Mouse (Mus musculus): ENCODE data around the gene Cenpt.
A peak's percentile ranks its signal among the peaks of the same experiment; 100 is the strongest.

Gene Cenpt

DNA sequence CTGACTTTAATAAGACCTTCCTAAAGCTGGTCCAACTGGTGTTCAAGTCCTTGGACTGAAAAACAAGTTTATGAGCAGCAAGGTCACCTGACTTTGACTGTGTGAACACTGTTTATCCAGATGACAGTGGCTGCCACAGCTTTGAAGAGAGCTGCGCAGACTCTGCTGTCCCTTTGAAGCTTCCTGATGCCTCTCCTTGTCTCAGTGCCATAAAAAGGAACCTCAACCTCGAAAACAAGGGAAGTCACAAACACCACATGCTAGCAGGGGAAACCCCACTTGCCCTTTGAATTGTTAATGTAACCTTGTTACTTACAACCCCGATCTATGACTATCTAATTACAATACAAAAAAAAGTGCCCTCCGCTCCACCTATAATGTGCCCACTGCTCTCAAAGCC, 27.6 kb downstream of the Cenpt start:
- Histone ChIP-seq H3K27me3 (ENCODE audit: insufficient read depth, low read length) (no peaks in the 10 kb centered on the region), H3K4me3 (replicated peaks; ENCODE audit: low read length) (peak overlapping the region; percentile 99), H3K36me3 (ENCODE audit: insufficient read depth, low read length) (peaks cover 46% of the 10 kb centered on the region), H3K4me1 (replicated peaks; ENCODE audit: low read depth, low read length) (peaks cover 29% of the 10 kb centered on the region), H3K9me3 (ENCODE audit: low read length) (no peaks in the 10 kb centered on the region)
- no peak for TF ChIP-seq POU5F1 (IDR thresholded peaks at IDR 0.05; ENCODE audit: borderline replicate concordance, low read length)
- no peak for TF ChIP-seq CTCF (conservative IDR thresholded peaks at IDR 0.05; ENCODE audit: low read length)
- no peak for TF ChIP-seq NANOG (IDR thresholded peaks at IDR 0.05; ENCODE audit: borderline replicate concordance, low read length)

DNA sequence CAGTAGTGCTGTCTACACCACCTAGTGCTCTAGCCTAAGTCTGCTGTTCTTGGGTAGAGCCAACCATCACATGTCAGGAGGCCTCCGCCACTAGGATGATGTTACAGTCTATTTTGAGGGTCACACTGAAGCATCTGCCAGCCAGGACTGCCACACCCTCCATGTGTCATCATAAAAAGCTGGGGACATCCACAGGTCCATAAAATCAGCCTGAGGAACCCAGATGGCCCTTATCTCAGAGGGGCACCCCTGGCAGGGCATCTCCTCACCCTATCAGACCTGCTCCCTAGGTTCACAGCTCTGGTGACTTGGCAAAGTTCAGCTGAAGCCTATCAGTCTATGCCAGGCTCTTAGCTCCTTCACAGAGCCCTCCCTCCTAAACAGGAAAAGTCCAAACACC, 32.2 kb downstream of the Cenpt start:
- Histone ChIP-seq H3K9me3 (ENCODE audit: low read length) (no peaks in the 10 kb centered on the region), H3K27me3 (ENCODE audit: insufficient read depth, low read length) (no peaks in the 10 kb centered on the region), H3K4me3 (replicated peaks; ENCODE audit: low read length) (no peak overlapping the region), H3K36me3 (ENCODE audit: insufficient read depth, low read length) (peaks cover 65% of the 10 kb centered on the region), H3K4me1 (replicated peaks; ENCODE audit: low read depth, low read length) (peaks cover 21% of the 10 kb centered on the region)
- no peak for TF ChIP-seq CTCF (conservative IDR thresholded peaks at IDR 0.05; ENCODE audit: low read length)
- no peak for TF ChIP-seq POU5F1 (IDR thresholded peaks at IDR 0.05; ENCODE audit: borderline replicate concordance, low read length)
- no peak for TF ChIP-seq NANOG (IDR thresholded peaks at IDR 0.05; ENCODE audit: borderline replicate concordance, low read length)

DNA sequence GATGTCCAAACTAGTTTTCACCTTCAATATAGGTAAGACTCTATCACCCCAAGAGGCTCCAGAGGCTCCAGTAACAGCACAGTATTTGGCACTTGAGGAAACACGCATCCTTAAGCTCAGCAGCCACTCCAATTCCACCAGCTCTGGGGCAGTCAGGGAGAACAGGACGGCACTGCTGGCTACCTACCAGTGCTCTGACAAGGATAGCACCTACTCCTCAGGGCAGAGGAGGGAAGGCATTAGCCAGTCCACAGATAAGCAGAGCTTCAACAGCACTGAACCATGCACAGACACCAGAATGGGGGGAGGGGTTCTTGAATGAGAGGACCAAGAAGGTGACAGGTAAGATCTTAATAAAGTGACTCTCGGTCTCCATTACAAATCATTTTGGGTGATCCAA, 33.4 kb downstream of the Cenpt start:
- no peak for TF ChIP-seq NANOG (IDR thresholded peaks at IDR 0.05; ENCODE audit: borderline replicate concordance, low read length)
- no peak for TF ChIP-seq CTCF (conservative IDR thresholded peaks at IDR 0.05; ENCODE audit: low read length)
- TF ChIP-seq POU5F1 (IDR thresholded peaks at IDR 0.05; ENCODE audit: borderline replicate concordance, low read length), result no peak
- H3K4me1 ChIP-seq (replicated peaks; ENCODE audit: low read depth, low read length), result peaks cover 9% of the 10 kb centered on the region
- peaks cover 59% of the 10 kb centered on the region for H3K36me3 ChIP-seq (ENCODE audit: insufficient read depth, low read length)
- H3K9me3 ChIP-seq (ENCODE audit: low read length), result no peaks in the 10 kb centered on the region
- no peaks in the 10 kb centered on the region for H3K27me3 ChIP-seq (ENCODE audit: insufficient read depth, low read length)
- H3K4me3 ChIP-seq (replicated peaks; ENCODE audit: low read length), result no peak overlapping the region

DNA sequence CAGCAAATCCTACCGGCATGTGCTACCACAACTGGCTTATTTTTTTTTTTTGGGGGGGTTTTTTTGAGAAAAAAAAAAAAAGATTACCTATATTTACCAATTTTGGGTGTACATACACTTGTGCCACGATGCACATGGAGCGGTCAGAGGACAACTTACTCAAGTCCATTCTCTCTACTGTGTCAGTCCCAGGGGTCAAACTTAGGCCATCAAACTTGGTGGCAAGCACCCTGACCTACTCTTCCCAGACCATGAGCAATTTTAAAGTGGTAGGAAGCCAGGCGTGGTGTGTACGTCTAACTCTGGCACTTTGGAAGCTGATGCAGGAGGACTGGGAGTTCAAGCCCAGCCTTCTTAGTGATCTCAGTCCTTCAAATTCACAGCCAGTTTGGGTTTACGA, 39.8 kb downstream of the Cenpt start:
- Histone ChIP-seq H3K4me3 (replicated peaks; ENCODE audit: low read length) (no peak overlapping the region), H3K4me1 (replicated peaks; ENCODE audit: low read depth, low read length) (peaks cover 5% of the 10 kb centered on the region; the same call in 1 of the 2 replicates), H3K36me3 (ENCODE audit: insufficient read depth, low read length) (peaks cover 39% of the 10 kb centered on the region), H3K27me3 (ENCODE audit: insufficient read depth, low read length) (no peaks in the 10 kb centered on the region), H3K9me3 (ENCODE audit: low read length) (no peaks in the 10 kb centered on the region)
- TF ChIP-seq POU5F1 (IDR thresholded peaks at IDR 0.05; ENCODE audit: borderline replicate concordance, low read length), result no peak
- no peak for TF ChIP-seq NANOG (IDR thresholded peaks at IDR 0.05; ENCODE audit: borderline replicate concordance, low read length)
- no peak for TF ChIP-seq CTCF (conservative IDR thresholded peaks at IDR 0.05; ENCODE audit: low read length)

DNA sequence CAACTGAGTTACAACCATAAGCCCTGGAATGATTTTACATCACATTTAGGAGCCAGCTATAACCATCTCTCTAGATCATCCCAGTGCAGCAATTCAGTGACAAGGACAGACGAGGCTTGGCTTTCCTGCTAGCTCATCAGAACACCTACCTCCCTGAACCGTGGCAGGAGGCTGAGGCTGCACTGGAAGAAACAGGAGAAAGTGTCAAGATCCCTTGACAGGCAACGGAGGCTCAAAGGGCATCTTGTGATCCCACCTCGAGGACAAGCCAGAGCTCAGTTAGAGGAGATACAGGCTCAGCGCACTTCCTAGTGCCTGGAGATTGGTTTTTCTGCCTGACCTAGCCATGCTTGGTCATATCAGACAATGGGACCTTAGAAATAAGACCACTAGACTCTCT, 40.6 kb downstream of the Cenpt start:
- TF ChIP-seq NANOG (IDR thresholded peaks at IDR 0.05; ENCODE audit: borderline replicate concordance, low read length), result no peak
- TF ChIP-seq CTCF (conservative IDR thresholded peaks at IDR 0.05; ENCODE audit: low read length), result no peak
- TF ChIP-seq POU5F1 (IDR thresholded peaks at IDR 0.05; ENCODE audit: borderline replicate concordance, low read length), result no peak

DNA sequence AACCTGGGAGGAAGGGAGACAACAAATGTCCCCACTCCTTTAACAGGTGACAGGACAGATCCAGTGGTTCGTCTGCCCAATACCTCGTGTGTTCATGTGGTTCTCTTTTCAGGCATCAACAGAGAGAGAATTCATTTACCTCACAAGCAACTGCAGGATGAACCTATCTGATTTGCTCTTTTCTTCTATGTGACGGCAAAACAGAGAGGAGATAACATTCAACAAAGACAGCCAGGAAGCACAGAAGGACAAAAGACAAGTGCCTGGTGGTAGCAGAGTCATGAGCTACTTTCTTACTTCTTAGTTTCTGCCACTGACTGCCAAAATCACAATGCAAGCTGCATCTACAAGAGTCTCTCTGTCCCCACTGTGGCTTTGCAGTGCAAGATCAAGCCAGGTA, 41.5 kb downstream of the Cenpt start:
- 0 out of 2 replicates have a peak, but pooled peaks cover 3% of the 10 kb centered on the region for H3K4me1 ChIP-seq (replicated peaks; ENCODE audit: low read depth, low read length)
- no peak overlapping the region for H3K4me3 ChIP-seq (replicated peaks; ENCODE audit: low read length)
- H3K27me3 ChIP-seq (ENCODE audit: insufficient read depth, low read length), result no peaks in the 10 kb centered on the region
- peaks cover 35% of the 10 kb centered on the region for H3K36me3 ChIP-seq (ENCODE audit: insufficient read depth, low read length)
- TF ChIP-seq NANOG (IDR thresholded peaks at IDR 0.05; ENCODE audit: borderline replicate concordance, low read length) (no peak), POU5F1 (IDR thresholded peaks at IDR 0.05; ENCODE audit: borderline replicate concordance, low read length) (no peak), CTCF (conservative IDR thresholded peaks at IDR 0.05; ENCODE audit: low read length) (no peak)
- H3K9me3 ChIP-seq (ENCODE audit: low read length), result no peaks in the 10 kb centered on the region

More for the DNA sequence above, 40.6 kb downstream of the Cenpt start:
- H3K9me3 ChIP-seq (ENCODE audit: low read length), result no peaks in the 10 kb centered on the region
- no peaks in the 10 kb centered on the region for H3K27me3 ChIP-seq (ENCODE audit: insufficient read depth, low read length)
- peaks cover 35% of the 10 kb centered on the region for H3K36me3 ChIP-seq (ENCODE audit: insufficient read depth, low read length)
- H3K4me1 ChIP-seq (replicated peaks; ENCODE audit: low read depth, low read length), result peaks cover 5% of the 10 kb centered on the region; the same call in 1 of the 2 replicates
- no peak overlapping the region for H3K4me3 ChIP-seq (replicated peaks; ENCODE audit: low read length)

DNA sequence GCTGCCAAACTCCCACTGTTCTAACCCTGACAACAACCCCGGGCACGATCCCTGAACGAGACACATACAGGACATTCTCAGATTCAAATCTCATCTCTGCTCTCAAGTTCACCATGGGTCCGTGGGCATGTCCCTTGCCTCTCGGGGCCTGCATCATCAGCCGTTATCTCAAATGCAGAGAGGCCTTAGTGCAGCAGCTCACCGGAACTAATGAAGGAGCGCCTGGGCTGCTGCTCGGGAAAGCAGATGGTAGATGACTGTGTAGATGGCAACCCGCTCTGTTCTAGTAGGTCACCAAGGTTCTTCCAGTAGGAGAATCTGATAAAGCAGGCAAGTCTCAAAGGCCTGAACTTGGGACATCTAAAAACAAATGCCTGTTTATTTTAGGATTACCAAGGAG, 42.0 kb downstream of the Cenpt start:
- no peak overlapping the region for H3K4me3 ChIP-seq (replicated peaks; ENCODE audit: low read length)
- no peaks in the 10 kb centered on the region for H3K9me3 ChIP-seq (ENCODE audit: low read length)
- H3K36me3 ChIP-seq (ENCODE audit: insufficient read depth, low read length), result peaks cover 35% of the 10 kb centered on the region
- TF ChIP-seq POU5F1 (IDR thresholded peaks at IDR 0.05; ENCODE audit: borderline replicate concordance, low read length), result no peak
- no peak for TF ChIP-seq CTCF (conservative IDR thresholded peaks at IDR 0.05; ENCODE audit: low read length)
- 0 out of 2 replicates have a peak, but pooled peaks cover 3% of the 10 kb centered on the region for H3K4me1 ChIP-seq (replicated peaks; ENCODE audit: low read depth, low read length)
- H3K27me3 ChIP-seq (ENCODE audit: insufficient read depth, low read length), result no peaks in the 10 kb centered on the region

DNA sequence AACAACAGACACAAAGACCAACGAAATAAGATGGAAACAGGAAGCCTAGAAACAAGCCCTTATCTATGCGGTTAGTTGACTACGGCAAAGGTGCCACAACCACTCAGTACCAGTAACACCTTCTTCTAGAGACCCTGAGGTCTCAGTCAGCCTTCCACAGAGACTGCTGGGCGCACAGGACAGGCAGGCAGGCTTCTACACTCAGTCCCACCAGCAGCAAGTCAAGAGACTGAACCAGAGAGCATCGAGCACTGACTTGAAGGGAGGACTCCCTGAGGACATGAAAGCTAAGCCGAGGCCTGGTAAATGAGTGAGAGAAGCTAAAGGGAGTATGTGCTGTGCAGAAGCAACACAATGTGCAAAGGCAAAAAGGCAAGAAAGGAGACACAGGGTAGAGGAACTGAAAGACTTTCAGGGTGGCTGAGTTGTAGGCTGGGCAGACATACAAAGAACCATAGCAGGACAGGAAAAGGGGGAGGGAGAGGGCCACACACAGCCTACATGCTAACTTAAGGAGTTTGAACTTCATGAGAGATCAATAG, 42.8 kb downstream of the Cenpt start:
- Histone ChIP-seq H3K9me3 (ENCODE audit: low read length) (no peaks in the 10 kb centered on the region), H3K4me1 (replicated peaks; ENCODE audit: low read depth, low read length) (0 out of 2 replicates have a peak, but pooled peaks cover 3% of the 10 kb centered on the region), H3K36me3 (ENCODE audit: insufficient read depth, low read length) (peaks cover 37% of the 10 kb centered on the region), H3K4me3 (replicated peaks; ENCODE audit: low read length) (no peak overlapping the region), H3K27me3 (ENCODE audit: insufficient read depth, low read length) (no peaks in the 10 kb centered on the region)
- no peak for TF ChIP-seq CTCF (conservative IDR thresholded peaks at IDR 0.05; ENCODE audit: low read length)
- TF ChIP-seq NANOG (IDR thresholded peaks at IDR 0.05; ENCODE audit: borderline replicate concordance, low read length), result no peak
- TF ChIP-seq POU5F1 (IDR thresholded peaks at IDR 0.05; ENCODE audit: borderline replicate concordance, low read length), result no peak

DNA sequence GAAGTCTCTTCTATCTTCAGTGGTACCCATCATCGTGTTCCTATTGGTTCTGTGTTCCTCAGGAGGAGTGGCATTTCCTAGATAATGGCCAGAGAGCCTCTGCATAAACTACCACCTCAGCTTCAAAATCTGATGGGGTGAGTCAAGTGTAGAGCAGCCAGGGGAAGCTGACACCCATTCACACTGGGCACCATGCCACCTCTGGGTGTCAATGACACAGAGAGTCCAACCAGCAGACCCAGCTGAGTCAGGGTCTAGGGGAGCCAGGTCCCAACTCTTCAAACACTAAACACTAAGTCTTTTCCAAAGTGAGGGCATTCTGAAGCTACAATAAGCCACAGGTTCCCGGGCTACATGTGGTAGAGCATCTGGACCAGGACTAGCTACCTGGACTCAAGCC, 44.6 kb downstream of the Cenpt start:
- Histone ChIP-seq H3K36me3 (ENCODE audit: insufficient read depth, low read length) (peaks cover 39% of the 10 kb centered on the region), H3K4me3 (replicated peaks; ENCODE audit: low read length) (no peak overlapping the region), H3K9me3 (ENCODE audit: low read length) (no peaks in the 10 kb centered on the region), H3K27me3 (ENCODE audit: insufficient read depth, low read length) (no peaks in the 10 kb centered on the region), H3K4me1 (replicated peaks; ENCODE audit: low read depth, low read length) (0 out of 2 replicates have a peak, but pooled peaks cover 3% of the 10 kb centered on the region)
- no peak for TF ChIP-seq NANOG (IDR thresholded peaks at IDR 0.05; ENCODE audit: borderline replicate concordance, low read length)

All from E14TG2a.4 (cell line).